ENCODE assay signal across 12 mouse cellular contexts in the genomic region with DNA sequence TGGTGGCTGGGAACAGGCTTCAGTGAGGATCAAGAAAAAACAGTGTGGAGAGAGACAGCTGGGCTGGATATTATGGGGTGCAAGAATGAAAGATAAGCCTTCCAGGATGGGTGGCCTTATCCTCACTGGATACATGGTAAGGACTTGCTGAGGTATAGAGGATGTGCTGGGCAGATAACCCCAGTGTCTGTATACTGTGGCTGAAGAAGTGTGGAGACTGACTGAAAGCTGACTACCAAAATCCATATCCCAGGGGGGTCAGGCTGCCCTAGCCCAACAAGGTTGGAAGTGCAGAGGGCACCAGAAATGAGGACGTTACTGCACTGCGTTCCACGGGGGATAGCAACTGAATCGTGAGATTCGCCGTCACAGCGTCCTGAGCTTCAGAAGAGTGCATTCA.
"Had no signal": no experiment of that assay in that cellular context is flagged by ENCODE, and none has a peak within 500 bp of the region (broad histone marks: within the 10 kb centered on the region; RNA-seq: fewer than 3 reads in every experiment).

No protein-coding gene starts in this region.

- H3K27me3 ChIP-seq: liver, embryonic 15.5 days; megakaryocyte, embryonic 14.5 days; neural tube, embryonic 12.5 days; stomach, embryonic 15.5 days had no signal

- H3K27ac ChIP-seq: left cerebral cortex, adult 2 months; limb, embryonic 10.5 days; liver, embryonic 15.5 days; macrophage; neural tube, embryonic 12.5 days; stomach, embryonic 15.5 days had no signal

- H3K36me3 ChIP-seq: limb, embryonic 10.5 days; liver, embryonic 15.5 days; neural tube, embryonic 12.5 days; stomach, embryonic 15.5 days had no signal

- H3K9me3 ChIP-seq: limb, embryonic 10.5 days; liver, embryonic 15.5 days; midbrain, embryonic 12.5 days; stomach, embryonic 15.5 days had no signal

- DNase-seq: kidney, adult 18-20 months; lung, adult 2 months; thymus, postnatal 36 days had no signal

- H3K4me1 ChIP-seq: limb, embryonic 10.5 days; liver, embryonic 15.5 days; megakaryocyte, embryonic 14.5 days; stomach, embryonic 15.5 days had no signal

- H3K4me2 ChIP-seq: liver, embryonic 11.5 days; liver, embryonic 15.5 days; midbrain, embryonic 12.5 days; neural tube, embryonic 12.5 days; stomach, embryonic 15.5 days had no signal

- H3K9ac ChIP-seq: liver, embryonic 15.5 days; midbrain, embryonic 12.5 days; neural tube, embryonic 12.5 days; stomach, embryonic 15.5 days had no signal

- H3K4me3 ChIP-seq: left cerebral cortex, adult 2 months; limb, embryonic 10.5 days; liver, embryonic 15.5 days; megakaryocyte, embryonic 14.5 days; midbrain, embryonic 12.5 days; neural tube, embryonic 12.5 days; stomach, embryonic 15.5 days had no signal
